Mouse (Mus musculus): ENCODE data around the gene Cutc.

GRCm38 (mm10) chr19:43767549-43768322 lies 14.9 kb downstream of the Cutc start:
- TF ChIP-seq GATA1 (IDR thresholded peaks at IDR 0.05; ENCODE audit: borderline replicate concordance, low read length) (no peak), FLI1 (IDR thresholded peaks at IDR 0.05; ENCODE audit: low read length) (no peak)

Measured in megakaryocyte, embryonic 14.5 days (primary cell).